Mouse (Mus musculus) layer of hippocampus, postnatal 14 days (tissue): Measurements from ENCODE around the gene Gm10096. TPM values are rescaled to one million over a fixed set of nuclear protein-coding genes. Genes with fewer than 3 reads are reported as not detected.
"Not testable (repeated sequence)": the region's sequence is repeated elsewhere in the genome, so short reads cannot be mapped to it uniquely, and the experiment has no call there.

Experiments used
- DNase-seq, 2 experiments: peaks; one replicate each; pipeline ENCODE4 v3.0.0; 2021 to 2022; ENCODE audit warnings: low spot score in 2 of 2, mixed read lengths in 1 of 2
- long read RNA-seq, 2 experiments: library from polyadenylated mRNA; stranded (forward); transcript quantifications; one replicate each; pipeline ENCODE4 v2.0.0; 2021
- total RNA-seq, 2 experiments: library from RNA; stranded (reverse); gene quantifications; 2 replicates each; pipeline ENCODE4 v1.2.3; 2021

The Gm10096 gene
- total RNA-seq: not detected
- long read RNA-seq, experiment 1: 0 reads
- long read RNA-seq, experiment 2: 0 reads

- not testable (repeated sequence) for DNase-seq
These were observed at the start of gene Gm10096 for GRCm38 (mm10) chrX:28954602-28955001. Gm10096 (minus strand) TSS chrX:28954702.
